Mouse (Mus musculus): Measurements from ENCODE around the gene Apbb2. TPM values are rescaled to one million over a fixed set of nuclear protein-coding genes. Genes with fewer than 3 reads are reported as not detected.
A peak's percentile ranks its signal among the peaks of the same experiment; 100 is the strongest.

Gene Apbb2
- total RNA-seq, 2 experiments from 2014 or later: 60.1 to 70.5 TPM

DNA sequence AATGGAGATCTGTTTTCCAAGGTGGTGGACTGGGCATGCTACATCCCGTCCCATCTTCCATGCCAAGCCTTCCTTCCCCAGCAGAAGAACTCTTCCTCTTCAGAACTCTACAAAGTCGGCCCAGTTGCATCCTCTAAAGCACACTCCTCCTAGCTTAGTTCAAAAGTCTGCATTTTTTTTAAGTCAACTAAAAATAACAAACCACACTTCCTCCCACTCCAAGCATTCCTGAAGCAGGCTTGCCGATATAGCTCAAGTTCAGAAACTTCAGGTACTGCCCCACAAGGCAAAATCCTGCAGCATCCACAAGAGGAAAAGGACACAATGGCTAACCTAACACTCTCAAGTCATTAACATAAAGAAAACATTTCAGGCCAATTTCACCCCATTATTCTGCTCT is 4.9 kb downstream of the Apbb2 start:
- DNase-seq (ENCODE audit: extremely low spot score in 1 of 2, low spot score in 2 of 2): no peak
- no peak overlapping the region for H3K4me3 ChIP-seq
- H3K27ac ChIP-seq: no peak overlapping the region; the same call in 1 of the 2 replicates
- intact Hi-C loops (cut with DNase I): no loop called here
- no peak for TF ChIP-seq CTCF (IDR thresholded peaks at IDR 0.05)

DNA sequence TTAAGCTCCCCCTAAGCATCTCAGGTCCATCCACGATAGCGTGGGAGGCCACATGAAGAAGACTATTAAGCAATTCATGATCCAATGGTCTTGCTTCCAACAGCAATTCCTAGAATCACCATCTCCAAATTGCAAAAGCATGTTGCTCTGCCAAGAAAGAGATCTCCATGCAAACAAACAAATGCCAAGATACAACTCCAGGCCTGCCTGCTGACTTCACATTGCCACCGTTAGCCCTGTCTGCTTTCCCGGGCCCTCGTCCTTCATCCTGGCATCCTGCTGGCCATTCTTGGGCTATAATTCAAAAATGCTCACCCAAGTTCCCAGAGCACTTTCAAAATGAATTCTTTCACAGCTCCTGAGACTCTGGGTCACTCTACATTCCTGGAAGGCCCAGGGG is 5.6 kb downstream of the Apbb2 start:
- H3K27ac ChIP-seq: no peak overlapping the region
- intact Hi-C loops (cut with DNase I): no loop called here
- DNase-seq (ENCODE audit: extremely low spot score in 1 of 2, low spot score in 2 of 2): no peak
- H3K4me3 ChIP-seq: no peak overlapping the region
- no peak for TF ChIP-seq CTCF (IDR thresholded peaks at IDR 0.05)

DNA sequence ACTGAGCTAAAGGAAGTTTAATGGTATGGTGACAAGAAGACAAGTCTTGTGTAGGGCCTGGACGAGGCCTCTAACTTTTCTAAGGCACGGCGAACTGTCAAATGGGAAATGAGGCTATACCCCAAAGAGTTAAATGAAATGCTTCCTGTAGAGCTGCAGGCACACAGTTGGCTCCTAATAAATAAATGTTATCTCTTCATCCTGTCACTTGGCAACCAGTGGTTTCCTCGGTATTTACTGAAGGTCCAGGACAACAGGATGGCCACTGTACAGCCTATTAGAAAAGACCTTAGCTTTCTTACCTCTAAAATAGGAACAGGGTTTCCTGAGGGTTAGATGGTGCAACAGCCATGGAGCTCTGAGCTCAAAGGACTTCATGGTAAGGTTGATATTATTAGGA is 6.7 kb downstream of the Apbb2 start:
- Histone ChIP-seq H3K4me3 (no peak overlapping the region), H3K27ac (no peak overlapping the region)
- TF ChIP-seq CTCF (IDR thresholded peaks at IDR 0.05): no peak
- DNase-seq (ENCODE audit: extremely low spot score in 1 of 2, low spot score in 2 of 2): no peak
- intact Hi-C loops (cut with DNase I): no loop called here

DNA sequence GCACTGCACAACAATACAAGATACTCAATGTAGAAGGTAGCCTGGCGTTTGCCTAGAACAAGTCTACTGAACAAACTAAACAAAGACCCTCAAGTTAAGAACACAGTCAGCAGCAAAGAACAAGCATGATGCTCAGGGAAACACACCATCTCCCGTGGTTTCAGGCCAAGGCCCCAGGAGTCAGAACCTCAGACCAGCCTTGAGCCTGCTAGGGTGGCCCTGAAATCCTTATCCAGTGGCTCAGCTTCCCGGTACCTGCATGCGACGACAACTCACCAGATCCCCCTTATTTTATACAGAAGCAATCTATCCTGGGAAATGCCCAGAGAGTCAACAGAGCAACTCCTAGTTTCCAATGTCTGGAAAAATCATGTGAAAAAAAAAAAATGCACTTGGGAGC is 7.2 kb downstream of the Apbb2 start:
- TF ChIP-seq CTCF (IDR thresholded peaks at IDR 0.05): no peak
- intact Hi-C loops (cut with DNase I): no loop called here
- no peak overlapping the region for H3K4me3 ChIP-seq
- no peak overlapping the region for H3K27ac ChIP-seq
- DNase-seq (ENCODE audit: extremely low spot score in 1 of 2, low spot score in 2 of 2): no peak

DNA sequence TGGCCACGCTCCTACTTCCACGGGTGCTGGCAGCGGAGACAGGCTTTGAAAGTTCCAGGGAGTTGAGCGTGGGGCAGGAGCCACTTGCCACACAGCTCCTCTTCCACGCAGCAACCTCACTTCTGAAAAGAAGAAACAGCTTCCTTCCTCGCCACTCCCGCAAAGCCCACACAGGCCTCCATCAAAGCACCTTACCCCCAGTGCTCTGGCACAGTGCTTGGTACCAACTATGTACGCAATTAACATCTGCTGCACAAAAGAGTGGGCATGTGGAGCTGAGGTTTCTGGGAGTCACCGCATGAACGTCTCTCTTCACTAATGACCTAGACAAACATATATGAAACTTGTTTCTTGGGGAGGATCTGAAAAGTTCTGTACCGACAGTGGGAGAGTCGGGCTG is 8.3 kb downstream of the Apbb2 start:
- DNase-seq (ENCODE audit: extremely low spot score in 1 of 2, low spot score in 2 of 2): peak in 1 of 2 experiments; percentile 22
- TF ChIP-seq CTCF (IDR thresholded peaks at IDR 0.05): no peak
- intact Hi-C loops (cut with DNase I): no loop called here
- Histone ChIP-seq H3K4me3 (no peak overlapping the region), H3K27ac (0 out of 2 replicates have a peak overlapping the region, but pooled peaks have one; percentile 17)

DNA sequence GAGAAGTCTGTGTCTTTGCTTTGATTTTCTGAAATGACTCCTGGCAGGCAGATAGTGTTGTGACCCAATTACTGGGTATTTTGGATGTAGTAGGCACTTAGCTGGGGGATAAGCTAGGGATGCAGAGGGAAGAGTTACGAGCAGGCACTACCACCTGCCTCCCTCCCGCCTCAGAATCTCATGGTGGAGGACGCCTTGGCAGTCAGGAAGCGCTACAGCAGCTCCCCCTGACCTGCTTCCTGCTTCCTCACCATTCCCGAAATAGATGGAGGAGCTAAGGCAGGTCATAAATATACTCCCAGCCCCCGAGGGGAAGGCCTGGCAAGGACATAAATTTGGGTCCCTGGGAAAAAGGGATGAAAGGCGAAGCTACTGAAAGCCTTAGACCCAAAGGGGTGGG is 9.3 kb downstream of the Apbb2 start:
- Histone ChIP-seq H3K27ac (peak overlapping the region; percentile 45), H3K4me3 (no peak overlapping the region)
- TF ChIP-seq CTCF (IDR thresholded peaks at IDR 0.05): no peak
- peak in 1 of 2 experiments; percentile 28 for DNase-seq (ENCODE audit: extremely low spot score in 1 of 2, low spot score in 2 of 2)
- intact Hi-C loops (cut with DNase I): no loop called here

DNA sequence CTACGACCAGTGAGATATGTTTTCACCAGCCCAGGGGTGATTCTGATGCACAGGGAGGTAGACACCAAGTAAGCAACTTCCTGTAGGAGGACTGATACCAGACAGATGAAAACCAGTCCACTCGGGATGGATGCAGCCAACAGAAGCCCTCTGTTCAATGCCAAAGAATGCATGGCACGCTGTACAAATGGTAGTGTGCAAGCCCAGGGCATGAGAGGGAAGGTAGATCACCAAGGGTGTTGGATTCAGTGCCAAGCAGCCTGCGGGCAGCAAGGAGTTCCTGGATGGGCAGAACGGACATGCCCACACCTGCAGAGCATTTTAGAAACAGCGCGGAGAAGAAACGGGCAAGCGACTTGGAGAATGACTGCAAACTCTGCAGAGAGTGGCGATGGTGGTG is 10.8 kb downstream of the Apbb2 start:
- intact Hi-C loops (cut with DNase I): no loop called here
- Histone ChIP-seq H3K4me3 (no peak overlapping the region), H3K27ac (no peak overlapping the region)
- DNase-seq (ENCODE audit: extremely low spot score in 1 of 2, low spot score in 2 of 2): no peak
- no peak for TF ChIP-seq CTCF (IDR thresholded peaks at IDR 0.05)

DNA sequence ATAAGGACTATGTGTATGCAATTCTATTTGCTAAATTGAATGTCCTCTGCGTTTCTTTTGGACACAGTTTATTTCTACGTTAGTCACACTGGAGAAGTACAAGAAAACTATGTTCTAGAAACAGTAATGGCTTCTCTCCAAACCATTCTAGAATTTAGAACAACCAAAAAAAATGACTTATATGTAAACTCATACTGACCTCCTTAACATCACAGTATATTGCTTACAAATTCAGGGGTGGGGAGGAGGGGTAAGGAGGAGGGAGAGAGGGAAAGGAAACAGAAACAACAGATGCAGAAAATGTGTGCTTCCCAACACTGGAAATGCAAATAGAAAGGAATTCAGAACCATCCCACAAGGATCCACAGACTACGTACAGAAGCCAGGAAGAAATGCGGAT is 11.4 kb downstream of the Apbb2 start:
- no peak for DNase-seq (ENCODE audit: extremely low spot score in 1 of 2, low spot score in 2 of 2)
- TF ChIP-seq CTCF (IDR thresholded peaks at IDR 0.05): no peak
- no peak overlapping the region for H3K4me3 ChIP-seq
- intact Hi-C loops (cut with DNase I): no loop called here
- peak overlapping the region; percentile 36 for H3K27ac ChIP-seq

DNA sequence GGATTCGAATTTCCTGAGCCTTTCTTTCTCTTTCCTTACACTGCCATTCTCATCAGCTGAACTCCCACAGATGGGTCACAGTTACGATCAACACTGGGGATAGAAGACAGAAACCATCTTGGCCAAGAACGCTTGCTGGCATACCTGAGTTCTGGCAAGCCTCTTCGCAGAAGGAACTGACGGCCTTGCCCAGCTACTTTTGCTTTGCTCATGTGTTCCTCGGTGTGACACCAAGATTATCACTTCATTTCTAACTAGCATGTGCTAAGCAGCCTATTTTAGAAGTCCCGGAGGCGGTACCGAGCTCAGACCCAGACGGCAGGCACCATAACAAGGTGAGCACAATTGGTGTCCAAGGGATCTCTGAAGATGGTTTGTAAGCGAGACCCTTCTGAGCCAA is 12.9 kb downstream of the Apbb2 start:
- H3K4me3 ChIP-seq: no peak overlapping the region
- intact Hi-C loops (cut with DNase I): no loop called here
- DNase-seq (ENCODE audit: extremely low spot score in 1 of 2, low spot score in 2 of 2): peak in 1 of 2 experiments; percentile 20
- H3K27ac ChIP-seq: no peak overlapping the region
- TF ChIP-seq CTCF (IDR thresholded peaks at IDR 0.05): no peak

DNA sequence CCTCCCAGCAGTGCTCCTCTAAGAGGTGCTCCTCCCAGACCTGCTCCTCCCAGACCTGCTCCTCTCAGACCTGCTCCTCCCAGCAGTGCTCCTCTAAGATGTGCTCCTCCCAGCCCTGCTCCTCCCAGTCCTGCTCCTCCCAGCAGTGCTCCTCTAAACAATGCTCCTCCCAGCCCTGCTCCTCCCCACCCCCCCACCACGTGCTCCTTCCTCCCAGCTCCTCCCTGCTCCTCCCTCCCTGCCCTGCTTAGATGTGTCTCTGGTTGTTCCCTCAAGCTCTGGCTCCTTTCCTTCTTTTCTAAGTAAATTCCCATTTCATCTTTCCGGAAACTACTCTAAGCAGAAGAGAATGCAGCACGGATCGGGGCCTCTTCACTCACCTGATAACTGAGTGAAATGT is 14.2 kb downstream of the Apbb2 start:
- no peak for DNase-seq (ENCODE audit: extremely low spot score in 1 of 2, low spot score in 2 of 2)
- Histone ChIP-seq H3K4me3 (no peak overlapping the region), H3K27ac (no peak overlapping the region)
- no peak for TF ChIP-seq CTCF (IDR thresholded peaks at IDR 0.05)
- intact Hi-C loops (cut with DNase I): no loop called here

DNA sequence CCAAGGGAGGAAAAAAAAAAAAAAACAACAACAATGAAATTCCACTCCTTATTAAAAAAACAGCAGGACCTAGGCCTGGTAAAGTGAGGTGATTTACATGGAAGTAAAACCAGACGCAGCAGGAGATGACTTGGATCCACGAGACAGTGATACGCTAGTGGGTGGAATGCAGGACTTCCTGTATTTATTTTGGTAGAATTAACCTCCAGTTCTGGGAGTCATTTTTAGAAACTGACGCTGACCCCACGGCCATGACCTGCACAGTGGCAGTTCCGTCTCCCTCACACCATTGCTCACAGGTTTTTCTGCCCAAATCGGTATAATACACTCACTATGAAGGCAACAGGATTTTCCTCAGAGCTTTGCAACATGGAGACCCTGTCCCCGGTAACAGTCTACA is 14.8 kb downstream of the Apbb2 start:
- no peak overlapping the region for H3K27ac ChIP-seq
- intact Hi-C loops (cut with DNase I): no loop called here
- no peak overlapping the region for H3K4me3 ChIP-seq
- DNase-seq (ENCODE audit: extremely low spot score in 1 of 2, low spot score in 2 of 2): no peak
- TF ChIP-seq CTCF (IDR thresholded peaks at IDR 0.05): no peak

DNA sequence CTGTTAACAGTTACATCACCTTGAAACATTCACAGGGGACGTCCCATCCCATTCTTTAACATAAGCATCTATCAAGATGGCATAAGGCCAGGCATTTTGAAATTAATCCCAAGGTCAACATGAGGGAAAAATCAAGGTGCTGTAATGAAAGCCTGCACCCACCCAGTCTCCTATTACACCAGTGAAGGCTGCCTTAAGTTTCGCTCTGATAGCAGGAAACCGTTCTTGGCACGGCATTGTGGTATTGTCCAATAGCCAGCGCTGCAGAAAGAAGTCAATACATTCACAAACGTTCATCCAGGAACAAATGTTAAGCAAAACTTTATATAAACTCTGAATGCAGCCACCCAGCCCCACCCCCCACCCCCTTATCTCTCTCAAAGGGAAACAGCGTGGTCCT is 15.4 kb downstream of the Apbb2 start:
- TF ChIP-seq CTCF (IDR thresholded peaks at IDR 0.05): no peak
- H3K4me3 ChIP-seq: no peak overlapping the region
- no peak overlapping the region for H3K27ac ChIP-seq
- intact Hi-C loops (cut with DNase I): no loop called here
- no peak for DNase-seq (ENCODE audit: extremely low spot score in 1 of 2, low spot score in 2 of 2)

DNA sequence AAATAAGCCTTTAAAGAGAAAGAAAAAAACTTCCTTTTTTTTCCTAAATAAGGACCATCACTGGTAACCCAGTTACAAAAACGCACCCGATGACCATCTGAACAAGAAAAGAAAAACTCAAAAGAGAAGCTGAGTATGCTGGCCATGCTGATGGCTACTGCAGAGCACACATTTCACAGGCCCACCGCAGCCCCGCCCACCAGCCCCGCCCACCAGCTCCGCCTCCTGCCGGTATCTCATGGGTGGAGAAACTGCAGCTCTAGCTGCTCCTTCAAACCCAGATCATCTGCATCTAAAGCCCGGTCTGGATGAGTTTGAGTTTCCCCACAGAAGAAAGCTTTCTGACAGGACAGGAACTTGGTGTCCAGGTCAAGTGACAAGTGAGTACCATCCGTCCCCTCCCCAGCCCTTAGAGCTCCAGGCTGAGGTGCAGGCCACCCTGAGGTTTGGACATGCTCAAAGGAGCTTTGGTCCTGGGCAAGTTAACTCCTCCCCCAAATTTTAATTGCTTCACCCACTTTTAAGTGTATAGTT is 16.2 kb downstream of the Apbb2 start:
- H3K4me3 ChIP-seq: no peak overlapping the region
- intact Hi-C loops (cut with DNase I): no loop called here

More for the DNA sequence above, 16.2 kb downstream of the Apbb2 start:
- no peak for TF ChIP-seq CTCF (IDR thresholded peaks at IDR 0.05)
- no peak for DNase-seq (ENCODE audit: extremely low spot score in 1 of 2, low spot score in 2 of 2)
- H3K27ac ChIP-seq: no peak overlapping the region
